Mouse (Mus musculus) forebrain, postnatal 0 days (tissue): Measurements from ENCODE around the gene Rab11a. TPM values are rescaled to one million over a fixed set of nuclear protein-coding genes. Genes with fewer than 3 reads are reported as not detected.
"Not testable (repeated sequence)": the region's sequence is repeated elsewhere in the genome, so short reads cannot be mapped to it uniquely, and the experiment has no call there.

ENCODE experiments used
- ATAC-seq: fragments of 200-750 bp; cut with Nextera tagmentation; 2 replicates; pipeline ENCODE4 v1.8.0; 2017; ENCODE audit warnings: mild to moderate bottlenecking, moderate library complexity
- DNase-seq: peaks from one replicate; pipeline ENCODE4 v3.0.0-alpha.2; 2015
- H3K27ac ChIP-seq: fragments of 300-500 bp; sonication (generic); 2 replicates; pipeline ENCODE4 v1.5.1; 2014; ENCODE audit warnings: low read depth, mild to moderate bottlenecking, antibody characterized with exemption, low read length, moderate library complexity, mixed read lengths
- H3K27me3 ChIP-seq: fragments of 300-500 bp; sonication (generic); 2 replicates; pipeline ENCODE4 v1.6.1; 2014; ENCODE audit warnings: mild to moderate bottlenecking, low read length, mixed read lengths; ENCODE audit not compliant: insufficient read depth
- H3K36me3 ChIP-seq: fragments of 300-500 bp; sonication (generic); 2 replicates; pipeline ENCODE4 v1.6.1; 2014; ENCODE audit warnings: mild to moderate bottlenecking, moderate library complexity; ENCODE audit not compliant: insufficient read depth
- H3K4me1 ChIP-seq: fragments of 300-500 bp; sonication (generic); 2 replicates; pipeline ENCODE4 v1.6.1; 2014; ENCODE audit warnings: antibody characterized with exemption; ENCODE audit not compliant: insufficient read depth
- H3K4me2 ChIP-seq: fragments of 300-500 bp; sonication (generic); 2 replicates; pipeline ENCODE4 v1.6.1; 2014; ENCODE audit warnings: low read depth, mild to moderate bottlenecking, moderate library complexity
- H3K4me3 ChIP-seq: fragments of 300-500 bp; sonication (generic); 2 replicates; pipeline ENCODE4 v1.5.1; 2014; ENCODE audit warnings: low read depth, low read length, mixed read lengths
- H3K9ac ChIP-seq: fragments of 300-500 bp; sonication (generic); 2 replicates; pipeline ENCODE4 v1.6.1; 2014; ENCODE audit warnings: mild to moderate bottlenecking
- H3K9me3 ChIP-seq: fragments of 300-500 bp; sonication (generic); 2 replicates; pipeline ENCODE4 v1.6.1; 2016; ENCODE audit warnings: low read length
- CTCF ChIP-seq: sonication (generic); IDR thresholded peaks from 2 replicates; pipeline ENCODE4 v1.5.1; 2016; ENCODE audit warnings: antibody characterized with exemption, control low read depth, low read depth
- WGBS: fragments of 180-500 bp; shearing (Covaris S2); extraction: QIAGEN DNeasy Blood & Tissue Kit; methylation state at CpG from one replicate; pipeline ENCODE4 v1.1.7; 2014; 5-methylcytosine and 5-hydroxymethylcytosine counted together
- polyA plus RNA-seq: library from polyadenylated mRNA; unstranded; fragments of >200 nt; fragmentation: Nextera tagmentation; extraction: Ambion mirVana; gene quantifications from 2 replicates; pipeline ENCODE4 v1.2.1, GENCODE M21; 2015
- total RNA-seq: library from RNA; depleted of rRNA; stranded (reverse); fragments of >200 nt; gene quantifications from 2 replicates; pipeline ENCODE4 v1.2.3, GENCODE M21; 2014

Gene Rab11a
- total and polyA plus RNA-seq, 2 experiments from 2014 or later, result 236 to 471 TPM

- no peak for ATAC-seq
- Histone ChIP-seq H3K36me3 (no peaks in the 10 kb centered on the region), H3K9me3 (no peaks in the 10 kb centered on the region), H3K27ac (no peak overlapping the region), H3K9ac (no peak overlapping the region), H3K4me2 (no peak overlapping the region), H3K4me1 (no peaks in the 10 kb centered on the region), H3K4me3 (no peak overlapping the region), H3K27me3 (no peaks in the 10 kb centered on the region)
- DNase-seq, result no peak
- WGBS, result 95% methylated on average over 5 of the region's 5 CpGs
- no peak for TF ChIP-seq CTCF
Observed at GRCm38 (mm10) chr9:64752575-64752974, 15.0 kb upstream of the Rab11a start.

- H3K4me2 ChIP-seq, result no peak overlapping the region
- no peak overlapping the region for H3K9ac ChIP-seq
- ATAC-seq, result no peak
- TF ChIP-seq CTCF, result no peak
- no peak overlapping the region for H3K27ac ChIP-seq
- WGBS, result 82% methylated on average over 6 of the region's 6 CpGs
- no peaks in the 10 kb centered on the region for H3K36me3 ChIP-seq
- no peaks in the 10 kb centered on the region for H3K27me3 ChIP-seq
- no peak overlapping the region for H3K4me3 ChIP-seq
- no peak for DNase-seq
- no peaks in the 10 kb centered on the region for H3K4me1 ChIP-seq
- no peaks in the 10 kb centered on the region for H3K9me3 ChIP-seq
Observed at GRCm38 (mm10) chr9:64749314-64749713, 11.8 kb upstream of the Rab11a start.

DNA sequence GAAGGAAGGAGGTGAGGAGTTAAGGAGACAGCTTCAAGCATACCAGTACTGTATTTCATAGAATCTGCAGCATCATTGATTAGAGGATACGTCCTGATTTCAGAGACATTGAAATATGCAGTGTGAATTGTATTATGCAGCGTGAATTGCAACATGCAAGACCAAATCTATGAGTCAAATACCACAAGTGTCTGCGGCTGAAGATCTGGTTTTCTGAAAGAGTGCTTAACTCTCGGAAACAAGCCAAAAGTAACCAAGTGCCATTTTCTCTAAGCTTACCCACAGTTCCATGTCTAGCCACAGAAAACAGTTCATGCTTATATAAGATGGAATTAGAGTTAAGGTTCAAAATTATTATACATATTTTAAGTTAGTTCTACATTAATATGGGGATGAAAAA lies 10.2 kb upstream of the Rab11a start:
- ATAC-seq, result no peak
- Histone ChIP-seq H3K27ac (no peak overlapping the region), H3K9me3 (no peaks in the 10 kb centered on the region), H3K27me3 (no peaks in the 10 kb centered on the region), H3K4me1 (no peaks in the 10 kb centered on the region), H3K4me2 (no peak overlapping the region), H3K9ac (no peak overlapping the region), H3K4me3 (no peak overlapping the region), H3K36me3 (no peaks in the 10 kb centered on the region)
- 71% methylated on average over 4 of the region's 4 CpGs for WGBS
- no peak for DNase-seq
- TF ChIP-seq CTCF, result no peak

- DNase-seq, result no peak
- Histone ChIP-seq H3K9ac (no peak overlapping the region), H3K9me3 (no peaks in the 10 kb centered on the region), H3K4me1 (no peaks in the 10 kb centered on the region), H3K4me3 (no peak overlapping the region), H3K27me3 (no peaks in the 10 kb centered on the region), H3K4me2 (no peak overlapping the region), H3K27ac (no peak overlapping the region), H3K36me3 (no peaks in the 10 kb centered on the region)
- TF ChIP-seq CTCF, result no peak
- WGBS, result 65% methylated on average over 1 of the region's 1 CpGs
- no peak for ATAC-seq
Observed at GRCm38 (mm10) chr9:64742453-64742852, 4.9 kb upstream of the Rab11a start.

GRCm38 (mm10) chr9:64739001-64739400 lies 1.4 kb upstream of the Rab11a start:
- Histone ChIP-seq H3K9me3 (no peaks in the 10 kb centered on the region), H3K4me2 (no peak overlapping the region), H3K36me3 (no peaks in the 10 kb centered on the region), H3K4me3 (no peak overlapping the region), H3K27me3 (no peaks in the 10 kb centered on the region), H3K27ac (no peak overlapping the region), H3K4me1 (peaks cover 7% of the 10 kb centered on the region), H3K9ac (no peak overlapping the region)
- ATAC-seq (no peak), DNase-seq (no peak)
- 87% methylated on average over 2 of the region's 2 CpGs for WGBS
- no peak for TF ChIP-seq CTCF

GRCm38 (mm10) chr9:64736639-64737405 lies 736 bp downstream of the Rab11a start:
- WGBS, result 3% methylated on average over 35 of the region's 35 CpGs
- Histone ChIP-seq H3K9me3 (no peaks in the 10 kb centered on the region), H3K27ac (peak overlapping the region; percentile 91), H3K4me2 (peak overlapping the region; percentile 69), H3K9ac (peak overlapping the region; percentile 96), H3K4me3 (peak overlapping the region; percentile 99), H3K27me3 (no peaks in the 10 kb centered on the region), H3K4me1 (peaks cover 7% of the 10 kb centered on the region), H3K36me3 (no peaks in the 10 kb centered on the region)
- ATAC-seq (peak; percentile 76), DNase-seq (peak; percentile 76)
- TF ChIP-seq CTCF, result peak; percentile 54

DNA sequence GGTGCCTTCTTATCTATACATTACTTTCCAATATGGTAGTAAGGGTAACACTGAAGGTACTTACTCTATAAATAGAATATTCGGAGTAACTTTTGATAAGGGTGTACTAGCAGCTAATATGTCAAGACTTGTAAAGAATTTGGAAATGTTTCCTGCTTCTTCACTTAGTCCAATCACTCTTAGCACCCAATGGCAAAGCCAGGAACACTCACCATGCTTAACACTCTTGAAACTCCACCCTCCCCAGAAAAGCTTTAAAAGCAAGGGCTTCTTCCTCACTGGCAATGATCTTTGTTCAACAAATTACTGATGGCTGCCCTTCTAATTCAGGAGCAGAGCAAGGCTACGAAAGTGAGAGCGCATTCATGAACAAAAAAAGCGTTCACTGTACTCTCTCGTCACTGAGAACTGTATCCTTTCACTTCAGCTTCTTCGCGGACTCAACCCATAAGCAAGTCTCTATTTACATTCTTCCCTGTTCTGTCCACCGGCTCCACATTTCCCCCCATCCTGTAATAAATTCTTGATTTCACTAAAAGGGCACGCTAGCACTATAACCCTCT lies 1.4 kb downstream of the Rab11a start:
- Histone ChIP-seq H3K9ac (peak overlapping the region; percentile 96), H3K4me2 (peak overlapping the region; percentile 69), H3K27me3 (no peaks in the 10 kb centered on the region), H3K27ac (peak overlapping the region; percentile 91), H3K4me1 (peaks cover 7% of the 10 kb centered on the region), H3K4me3 (peak overlapping the region; percentile 99), H3K9me3 (no peaks in the 10 kb centered on the region), H3K36me3 (no peaks in the 10 kb centered on the region)
- ATAC-seq, result no peak
- no peak for DNase-seq
- 10% methylated on average over 9 of the region's 9 CpGs for WGBS
- TF ChIP-seq CTCF, result no peak

DNA sequence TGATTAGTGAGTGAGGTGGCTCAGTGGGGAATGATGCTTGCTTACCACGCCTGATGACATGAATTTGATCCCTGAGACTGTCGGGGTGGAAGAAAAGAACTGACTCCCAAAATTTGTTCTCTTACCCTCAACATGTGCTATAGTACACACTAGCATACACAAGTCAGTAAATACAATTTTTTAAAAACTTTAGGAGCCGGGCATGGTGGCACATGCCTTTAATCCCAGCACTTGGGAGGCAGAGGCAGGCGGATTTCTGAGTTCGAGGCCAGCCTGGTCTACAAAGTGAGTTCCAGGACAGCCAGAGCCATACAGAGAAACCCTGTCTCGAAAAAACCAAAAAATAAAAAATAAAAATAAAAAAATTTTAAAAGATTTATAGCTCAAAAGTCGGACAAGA lies 2.6 kb downstream of the Rab11a start:
- H3K36me3 ChIP-seq, H3K9ac ChIP-seq, DNase-seq, H3K4me3 ChIP-seq, H3K27ac ChIP-seq, ATAC-seq, H3K4me2 ChIP-seq, H3K27me3 ChIP-seq, H3K9me3 ChIP-seq, H3K4me1 ChIP-seq: not testable (repeated sequence)
- WGBS, result 94% methylated on average over 7 of the region's 7 CpGs
